Mouse (Mus musculus) brain, embryonic 18.5 days (tissue): ENCODE data around the gene Nek6.

Source experiments
- DNase-seq: peaks from one replicate; pipeline ENCODE4 v3.0.0-alpha.2; 2012; ENCODE audit warnings: low read depth, low spot score

The Nek6 gene

DNA sequence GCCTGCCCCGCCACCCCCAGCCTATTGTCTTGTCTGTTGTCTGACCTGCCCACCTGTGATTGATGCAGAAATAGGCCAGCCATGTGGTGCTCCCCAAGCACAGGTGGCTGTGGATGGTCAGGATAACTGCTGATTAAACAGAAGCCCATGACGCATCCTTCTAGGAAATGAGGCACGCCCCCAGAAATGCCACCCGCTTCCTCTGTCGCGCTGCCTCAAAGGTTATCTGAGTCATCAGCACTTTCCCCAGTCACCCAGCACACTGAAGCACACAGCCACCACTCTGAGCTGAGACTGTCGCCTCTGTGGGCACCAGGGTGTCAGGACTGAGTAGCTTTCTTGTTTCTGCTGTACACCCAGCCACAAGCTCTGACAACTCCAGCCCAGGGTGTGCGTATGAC is 24.9 kb downstream of the Nek6 start:
- no peak for DNase-seq

DNA sequence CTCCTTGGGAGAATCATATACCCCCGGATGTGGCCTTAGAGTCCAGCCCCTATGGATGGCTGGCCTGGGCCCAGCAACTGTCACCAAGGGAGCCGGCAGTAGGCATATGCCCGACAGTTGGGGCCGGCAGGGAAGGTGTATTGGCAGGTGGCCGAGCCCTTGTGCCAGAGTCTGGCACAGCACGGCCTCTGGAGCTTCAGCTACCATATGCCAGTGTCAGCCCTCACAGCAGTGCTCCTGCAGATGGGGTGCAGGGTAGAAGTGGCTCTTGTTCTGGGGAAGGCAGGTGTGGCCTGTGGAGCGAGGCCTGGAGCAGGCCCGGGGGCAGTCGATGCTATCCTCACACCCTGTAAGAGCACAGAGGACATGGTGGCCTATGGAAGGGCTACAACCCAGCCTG is 28.2 kb downstream of the Nek6 start:
- no peak for DNase-seq

DNA sequence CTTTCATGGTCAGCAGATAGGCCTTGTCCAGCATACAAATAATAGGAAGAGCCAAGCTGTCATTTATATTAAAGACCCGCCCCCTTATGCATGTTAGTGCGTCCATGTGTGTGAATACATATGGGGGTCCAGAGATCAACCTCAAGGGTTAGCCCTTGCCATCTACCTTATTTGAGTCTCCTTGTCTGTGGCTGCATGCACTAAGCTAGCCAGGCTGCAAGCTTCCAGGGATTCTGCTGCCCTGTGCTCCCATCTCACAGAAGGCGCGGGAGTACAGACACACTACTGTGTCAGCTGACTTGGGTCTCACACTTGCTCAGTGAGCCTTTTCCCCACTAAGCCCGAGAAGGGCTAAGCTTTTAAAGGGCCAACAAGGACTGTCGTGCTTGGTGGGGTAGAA is 29.2 kb downstream of the Nek6 start:
- DNase-seq: no peak

DNA sequence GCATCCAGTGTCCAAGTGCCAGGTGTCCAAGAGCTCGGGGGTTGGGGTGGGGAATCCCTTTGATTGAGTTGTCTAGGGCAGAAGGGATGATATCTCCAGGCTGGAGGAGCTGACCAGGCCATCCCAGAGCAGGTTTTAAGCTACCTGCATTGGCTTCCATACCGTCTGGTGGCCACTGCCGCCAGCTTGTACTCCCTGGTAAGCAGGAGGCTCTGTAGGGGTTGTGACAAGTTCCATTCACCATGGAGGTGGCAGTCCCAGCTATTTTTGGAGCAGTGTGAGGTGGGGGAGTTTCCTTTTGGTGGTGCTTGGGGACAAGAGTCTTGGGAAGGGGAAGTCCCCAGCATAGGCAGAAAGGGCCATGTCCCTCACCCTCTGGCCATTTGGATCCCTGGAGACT is 29.7 kb downstream of the Nek6 start:
- DNase-seq: no peak

DNA sequence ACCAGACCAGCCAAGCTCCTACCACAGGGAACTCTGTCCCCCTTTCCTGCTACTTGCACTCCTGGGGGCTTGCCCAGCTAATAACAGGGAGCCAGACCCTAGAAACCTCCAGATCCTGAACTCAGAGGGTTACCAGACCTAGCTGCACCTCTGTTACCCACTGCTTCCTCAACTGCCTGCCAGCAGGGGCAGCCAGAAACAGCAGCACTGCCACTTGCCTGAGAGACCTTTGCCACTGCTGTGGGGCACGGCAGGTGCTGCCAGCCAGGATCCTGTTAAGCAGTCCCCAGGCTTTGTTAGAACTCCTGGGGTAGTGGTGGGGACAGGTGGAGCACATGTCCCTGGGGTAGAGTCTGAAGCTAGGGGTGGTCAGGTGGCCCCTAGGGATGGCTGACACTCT is 30.1 kb downstream of the Nek6 start:
- no peak for DNase-seq

DNA sequence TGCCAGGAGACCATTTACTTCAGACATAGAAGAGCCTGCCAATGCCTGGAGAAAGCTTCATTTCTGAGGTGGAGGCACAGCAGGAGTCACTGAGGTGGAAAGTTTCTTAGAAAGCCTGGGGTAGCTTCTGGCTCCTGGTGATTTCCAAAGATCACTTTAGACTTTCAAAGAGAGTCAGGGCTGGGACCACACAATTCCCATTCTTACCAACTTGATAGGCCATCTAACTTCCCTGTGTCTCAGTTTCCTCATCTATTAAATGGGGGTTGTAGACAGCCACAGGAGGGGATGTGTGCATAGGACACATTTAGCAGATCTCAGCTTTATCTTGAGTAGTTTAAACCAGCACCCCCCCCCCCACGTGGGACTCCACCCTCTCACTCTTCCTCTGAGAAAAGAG is 30.9 kb downstream of the Nek6 start:
- DNase-seq: no peak

DNA sequence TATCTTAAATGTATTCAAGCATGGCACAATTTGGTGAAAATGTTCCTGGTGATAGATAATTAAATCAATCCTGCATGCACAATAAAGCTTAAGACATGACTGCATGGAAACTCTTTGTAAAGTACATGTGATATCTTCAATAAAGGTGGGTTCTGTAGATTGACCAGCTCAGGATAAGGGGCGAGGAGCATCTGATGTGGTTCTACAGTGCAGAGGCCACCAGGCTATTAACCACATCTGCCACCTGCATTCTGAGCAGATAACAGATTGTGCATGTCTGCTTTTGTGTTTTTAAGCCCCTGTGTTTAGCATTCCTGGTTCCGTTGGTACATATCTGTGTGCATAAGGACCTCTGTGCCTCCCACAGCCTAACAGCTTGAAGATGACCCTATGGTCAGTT is 31.7 kb downstream of the Nek6 start:
- no peak for DNase-seq

DNA sequence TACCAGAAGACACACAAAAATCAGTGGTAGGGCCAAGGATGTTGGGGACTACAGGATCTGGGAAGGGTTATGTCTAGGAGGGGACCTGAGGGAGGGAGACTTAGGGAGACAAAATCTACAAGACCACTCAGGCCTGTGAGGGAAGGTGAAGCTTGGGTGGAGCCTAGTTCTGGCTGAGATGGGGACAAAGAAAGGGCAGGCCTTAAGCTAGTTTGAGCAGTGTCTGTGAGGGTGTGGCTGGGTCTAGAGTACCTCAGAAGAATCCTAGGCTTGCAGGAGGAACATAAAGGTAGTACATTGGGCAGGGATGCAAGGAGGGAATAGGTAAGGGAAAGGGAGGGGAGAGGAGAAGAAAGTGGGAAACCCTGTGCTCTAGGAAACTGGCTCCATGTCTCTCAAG is 32.9 kb downstream of the Nek6 start:
- no peak for DNase-seq

DNA sequence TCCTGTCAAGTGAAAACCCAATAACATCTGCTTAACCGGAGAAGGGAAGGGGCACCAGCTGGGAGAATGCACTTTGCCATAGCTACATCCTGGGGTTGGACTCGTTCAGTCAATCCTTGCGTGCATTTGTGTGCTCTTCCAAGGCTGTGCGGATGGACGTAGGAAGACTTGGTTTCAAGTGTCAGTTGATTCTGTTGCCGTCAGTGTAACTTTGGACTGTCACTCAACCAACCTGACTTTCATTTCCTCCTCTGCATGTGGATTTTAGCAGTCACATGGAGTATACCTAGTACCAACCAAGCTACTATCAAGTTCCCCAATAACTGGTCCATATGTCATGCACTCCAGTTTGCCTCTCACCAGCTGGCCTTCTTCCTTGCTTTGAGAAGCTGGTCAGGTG is 33.5 kb downstream of the Nek6 start:
- no peak for DNase-seq

DNA sequence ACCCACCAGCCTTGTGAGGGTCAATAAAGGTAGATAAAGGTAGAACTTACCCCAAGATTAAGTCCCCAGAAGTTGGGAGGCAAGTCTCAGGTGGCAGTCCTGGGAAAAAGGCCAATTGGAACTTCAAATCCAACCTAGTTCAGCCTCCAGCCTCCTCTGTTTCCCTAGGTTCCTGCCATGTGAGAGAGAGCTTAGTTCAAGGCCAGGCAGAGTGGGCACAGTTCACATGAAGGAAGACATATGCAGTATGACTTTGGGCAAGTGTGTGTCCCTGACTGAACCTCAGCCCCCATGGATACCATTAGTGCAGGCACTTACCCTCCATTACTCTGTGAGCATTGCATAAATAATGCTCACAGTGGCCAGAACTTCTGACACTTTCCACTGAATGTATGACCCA is 34.3 kb downstream of the Nek6 start:
- no peak for DNase-seq

DNA sequence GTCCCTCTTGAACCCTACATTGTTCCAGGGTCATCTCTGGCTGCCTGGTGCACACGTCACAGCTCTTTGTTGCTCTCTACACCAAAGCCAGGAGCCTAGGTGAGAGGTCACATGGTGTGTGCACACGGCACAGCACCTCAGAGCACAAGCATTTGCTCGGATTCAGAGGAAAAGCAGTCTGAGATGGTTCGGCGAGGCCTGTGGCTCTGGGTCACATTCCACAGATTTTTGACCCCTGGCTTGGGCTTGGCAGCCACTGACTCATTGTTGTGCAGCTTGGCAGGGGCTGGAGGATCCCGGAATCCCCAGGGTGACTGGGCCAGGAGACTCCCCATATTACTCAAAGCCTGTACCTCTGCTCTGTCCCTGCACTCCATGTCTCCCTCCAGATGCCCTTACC is 34.8 kb downstream of the Nek6 start:
- DNase-seq: no peak

DNA sequence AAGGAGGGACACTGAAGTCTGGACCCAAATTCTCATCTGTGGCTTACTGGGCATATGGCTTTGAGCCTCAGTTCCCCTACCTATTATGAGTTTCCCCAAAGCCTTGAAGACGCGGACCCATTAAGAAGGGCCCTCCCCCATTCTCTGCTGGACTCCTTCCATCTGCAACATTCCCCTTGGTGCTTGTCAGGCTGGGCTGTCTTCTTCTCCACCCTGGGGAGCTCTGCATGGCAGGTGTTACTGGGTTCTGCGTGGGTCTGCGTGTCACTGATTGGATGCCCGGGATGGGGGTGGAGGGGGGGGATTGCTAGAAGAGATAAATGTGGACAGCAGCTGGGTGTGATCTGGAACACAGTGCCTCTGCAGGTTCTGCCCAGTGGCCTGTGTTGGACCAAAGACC is 35.3 kb downstream of the Nek6 start:
- no peak for DNase-seq

DNA sequence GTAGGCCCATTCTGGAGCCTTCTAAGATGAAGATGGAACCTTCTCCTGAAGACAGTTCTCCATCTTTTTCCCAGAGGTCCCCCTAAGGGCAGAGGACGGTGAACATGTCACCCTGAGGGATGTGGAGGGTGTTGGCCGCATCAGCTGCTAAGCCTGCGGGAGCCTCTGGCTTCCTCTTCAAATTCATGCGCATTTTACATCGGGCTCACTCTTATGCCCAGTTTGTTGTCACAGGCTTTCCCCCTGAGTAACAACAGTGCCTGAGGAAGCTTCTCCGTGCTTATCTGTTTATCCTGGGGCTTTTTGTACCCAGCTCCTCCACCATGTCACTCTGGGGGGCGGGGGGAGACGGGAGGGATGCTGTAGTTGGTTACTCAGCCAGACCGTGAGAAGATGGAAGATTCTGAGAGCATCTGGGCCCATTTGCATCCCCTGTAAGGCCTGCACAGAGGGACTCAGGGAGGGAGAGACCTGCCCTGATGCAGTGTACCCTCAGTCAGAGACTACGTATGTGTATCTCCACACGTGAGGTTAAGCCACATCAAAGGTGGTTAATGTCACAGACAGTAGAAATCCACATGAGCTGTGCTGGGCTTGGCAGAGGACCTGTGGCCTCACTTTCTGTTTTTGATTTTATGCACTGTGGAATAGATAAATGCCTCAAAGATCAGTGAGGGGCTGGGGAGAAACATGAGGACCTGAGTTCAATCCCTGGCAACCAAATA is 36.5 kb downstream of the Nek6 start:
- DNase-seq: no peak

DNA sequence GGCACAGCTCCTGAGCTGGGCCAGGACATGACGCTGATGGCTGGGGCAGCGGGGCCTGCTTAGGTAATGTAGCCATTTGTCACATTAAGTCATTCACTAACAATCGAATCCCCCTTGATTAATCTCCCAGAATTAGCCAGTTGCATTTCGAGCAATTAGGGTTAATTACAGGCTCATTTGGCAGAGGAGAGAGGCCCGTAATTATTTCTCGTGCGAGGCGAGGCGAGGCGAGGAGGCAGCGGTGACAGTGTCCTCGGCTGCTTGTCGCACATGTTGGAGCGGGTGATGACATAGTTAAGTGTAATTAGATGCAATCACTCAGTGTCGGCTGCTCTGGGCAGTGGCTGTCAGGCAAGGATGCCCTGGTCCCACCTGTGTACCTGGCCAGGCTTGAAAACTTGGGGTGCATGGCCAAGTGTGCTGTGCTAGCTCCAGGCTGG is 40.6 kb downstream of the Nek6 start:
- no peak for DNase-seq

DNA sequence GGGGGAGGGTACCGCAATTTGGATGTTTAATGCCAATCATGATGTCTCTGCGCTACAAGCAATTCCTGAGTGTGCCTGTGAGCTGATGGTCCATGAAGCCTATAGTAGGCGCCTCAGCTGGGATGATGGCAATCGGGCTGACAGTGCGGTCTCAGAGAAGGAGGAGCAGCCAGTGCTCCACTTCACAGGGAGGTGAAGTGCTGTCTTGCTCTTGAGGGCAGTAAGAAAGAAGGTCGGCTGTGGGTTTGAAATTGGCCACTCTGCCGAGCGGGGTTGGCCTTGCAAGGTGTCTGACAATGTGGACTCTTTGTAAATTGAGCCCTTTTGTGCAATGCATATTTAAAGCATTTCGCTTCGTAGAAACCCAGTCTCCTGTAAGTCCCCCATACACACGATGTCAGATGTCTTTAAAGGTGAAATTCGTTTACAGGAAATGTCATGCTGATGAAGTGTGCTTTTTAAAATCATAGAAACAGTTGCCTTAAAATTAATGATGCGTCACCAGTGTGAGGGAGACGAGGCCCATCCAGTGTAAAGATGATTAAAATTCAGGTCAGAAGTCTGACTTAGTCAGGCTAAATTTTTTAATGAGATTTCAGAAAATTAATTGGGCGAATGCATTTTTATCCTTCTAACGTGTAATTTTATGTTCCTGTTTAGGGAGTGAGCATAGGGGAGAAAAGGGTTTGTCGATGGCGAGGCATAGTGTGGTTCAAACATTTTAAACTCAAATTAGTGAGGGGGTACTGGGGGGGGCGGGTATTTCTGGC is 43.0 kb downstream of the Nek6 start:
- DNase-seq: no peak

DNA sequence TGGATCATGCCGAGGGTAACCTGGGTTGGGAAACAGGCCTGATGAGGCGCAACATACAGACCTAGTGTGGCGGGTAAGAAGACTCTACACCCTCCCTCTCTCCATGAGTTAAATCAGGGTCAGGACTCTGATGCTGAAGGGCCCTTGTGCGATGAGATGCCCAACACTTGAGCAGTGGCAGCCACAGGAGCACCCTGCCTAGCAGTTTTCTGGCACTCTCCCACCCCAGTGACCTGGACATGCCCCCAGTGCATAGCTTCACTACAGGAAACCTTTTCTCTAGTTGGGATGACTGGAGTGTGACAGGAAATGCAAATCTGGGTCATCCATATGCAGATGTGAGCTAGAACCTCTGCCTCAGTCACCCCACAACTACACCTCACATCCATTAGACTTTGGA is 44.2 kb downstream of the Nek6 start:
- DNase-seq: no peak

DNA sequence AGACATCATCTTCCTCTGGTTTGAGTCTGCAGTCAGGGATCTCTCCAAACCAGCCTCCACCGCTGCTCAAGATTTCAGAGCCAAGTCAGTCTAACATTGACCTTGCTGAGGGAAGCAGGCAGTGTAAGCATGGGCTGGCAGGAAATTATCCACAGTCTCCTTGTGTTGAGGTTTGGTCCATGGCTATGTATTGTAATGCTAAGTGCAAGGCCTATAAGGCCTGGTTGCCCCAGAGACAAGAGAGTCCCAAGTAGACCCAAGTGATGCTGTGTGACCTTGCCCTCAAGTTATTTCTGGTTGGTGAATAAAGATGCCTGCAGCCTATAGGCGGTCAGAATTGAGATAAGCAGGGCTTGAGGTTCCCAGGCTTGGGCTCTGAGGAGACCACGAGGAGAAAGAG is 45.3 kb downstream of the Nek6 start:
- no peak for DNase-seq

DNA sequence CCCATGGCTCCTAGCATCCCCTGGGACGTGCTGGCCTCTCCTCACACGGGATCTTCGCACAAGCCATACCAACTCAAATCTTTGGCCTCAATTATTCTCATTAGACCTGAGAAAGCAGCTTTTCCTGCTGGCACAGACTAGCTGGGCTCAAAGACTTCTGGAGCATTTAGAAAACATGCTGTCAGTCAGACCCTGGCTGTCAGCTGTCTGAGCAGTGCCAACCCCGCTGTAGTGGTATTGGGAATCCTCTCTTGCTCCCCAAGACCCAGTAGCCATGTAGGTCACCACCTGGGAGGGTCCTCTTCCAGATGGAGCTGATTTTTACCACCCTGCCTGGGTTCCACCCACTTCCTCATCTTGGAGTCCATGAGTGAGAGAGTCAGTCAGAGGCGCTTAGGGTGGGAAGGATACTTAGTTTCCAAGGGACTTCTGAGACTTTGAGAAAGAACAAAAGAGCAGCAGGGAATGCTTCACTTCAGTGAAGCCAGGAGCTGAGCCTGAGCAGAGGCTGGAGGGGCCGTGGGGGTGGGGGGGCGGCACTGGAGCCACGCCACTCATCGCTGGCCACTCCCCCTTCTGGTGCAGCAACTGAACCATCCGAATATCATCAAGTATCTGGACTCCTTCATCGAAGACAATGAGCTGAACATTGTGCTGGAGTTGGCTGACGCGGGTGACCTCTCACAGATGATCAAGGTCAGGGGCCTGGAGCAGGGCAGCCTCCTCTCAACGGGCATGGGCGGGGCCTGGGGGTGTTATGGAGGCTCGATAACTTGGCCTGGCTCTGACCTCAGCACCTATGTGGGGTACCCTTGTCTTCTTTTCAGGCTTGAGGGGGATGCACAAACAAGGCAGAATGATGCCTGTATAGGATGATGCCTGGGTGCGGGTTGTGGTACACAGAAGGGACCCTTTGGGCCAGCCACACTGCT is 49.1 kb downstream of the Nek6 start:
- DNase-seq: no peak

DNA sequence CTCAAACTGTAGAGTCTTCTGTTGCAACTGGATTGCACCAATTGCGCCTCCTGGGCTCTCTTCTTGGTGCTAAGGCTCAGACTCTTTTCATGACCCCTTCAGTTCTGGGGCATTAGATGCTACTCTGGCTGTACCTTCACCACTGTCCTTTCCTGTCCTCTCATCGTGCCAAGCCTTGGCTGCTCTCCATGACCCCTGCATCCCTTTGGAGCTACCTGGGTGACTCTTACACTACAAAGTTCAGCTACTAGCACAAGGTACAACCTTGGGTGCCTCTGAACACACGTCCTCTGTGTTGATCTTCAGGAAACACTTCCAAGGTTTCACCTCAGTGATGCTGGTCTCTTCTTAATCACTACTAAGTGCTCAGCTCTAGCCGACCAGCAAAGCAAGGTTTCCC is 51.2 kb downstream of the Nek6 start:
- no peak for DNase-seq

DNA sequence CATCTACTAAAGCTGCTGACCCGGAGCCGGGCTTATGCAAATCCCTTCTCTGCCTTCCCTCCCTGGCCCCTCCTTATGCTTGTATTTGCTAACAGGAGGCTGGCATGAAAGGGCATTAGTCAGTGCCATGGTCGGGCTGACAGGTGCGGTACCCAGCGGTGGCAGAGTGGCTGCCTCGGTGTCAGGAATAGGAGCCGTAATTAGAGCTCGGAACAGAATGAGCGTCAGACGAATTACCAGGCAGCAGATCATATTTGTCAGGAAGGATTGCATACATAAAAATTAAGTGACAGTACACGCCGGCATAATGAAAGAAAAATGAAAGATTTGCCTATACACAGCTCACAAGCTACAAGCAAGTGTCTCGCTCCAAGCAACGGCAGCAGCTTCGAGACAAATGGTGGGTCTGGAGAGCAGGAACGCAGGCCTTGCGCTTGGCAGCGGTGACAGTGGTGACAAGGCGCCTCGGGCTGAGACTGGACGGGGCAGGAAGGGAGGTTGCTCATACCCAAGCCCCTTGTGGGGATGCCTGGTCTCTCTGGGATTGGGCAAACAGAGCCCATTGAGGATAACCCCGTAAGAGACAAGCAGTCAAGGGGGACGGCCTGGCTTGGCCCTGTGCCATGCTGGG is 60.6 kb downstream of the Nek6 start:
- no peak for DNase-seq

DNA sequence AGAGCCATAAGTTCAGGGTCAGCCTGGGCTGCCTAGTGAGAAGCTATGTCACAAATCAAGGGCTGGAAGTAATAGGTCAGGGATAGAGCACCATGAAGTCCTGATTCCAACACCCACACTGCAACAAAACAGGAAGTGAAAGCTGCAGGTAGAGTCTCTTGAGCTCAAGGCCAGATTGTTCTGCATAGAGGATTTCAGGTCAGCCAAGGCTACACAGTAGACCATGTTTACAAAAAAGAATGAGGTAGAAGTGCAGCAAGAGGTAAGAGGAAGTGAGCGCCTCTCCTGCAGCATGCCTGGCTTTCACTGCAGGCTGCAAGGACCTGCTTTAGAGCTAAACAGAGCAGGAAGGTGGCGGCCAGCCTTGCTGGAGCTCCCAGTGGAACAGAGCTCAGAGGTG is 63.3 kb downstream of the Nek6 start:
- DNase-seq: no peak
